Mouse (Mus musculus): ENCODE measurements around the gene St3gal3. TPM values are rescaled to one million over a fixed set of nuclear protein-coding genes. Genes with fewer than 3 reads are reported as not detected.

Gene St3gal3
- polyA plus RNA-seq, 1 experiment: 34.3 TPM

DNA sequence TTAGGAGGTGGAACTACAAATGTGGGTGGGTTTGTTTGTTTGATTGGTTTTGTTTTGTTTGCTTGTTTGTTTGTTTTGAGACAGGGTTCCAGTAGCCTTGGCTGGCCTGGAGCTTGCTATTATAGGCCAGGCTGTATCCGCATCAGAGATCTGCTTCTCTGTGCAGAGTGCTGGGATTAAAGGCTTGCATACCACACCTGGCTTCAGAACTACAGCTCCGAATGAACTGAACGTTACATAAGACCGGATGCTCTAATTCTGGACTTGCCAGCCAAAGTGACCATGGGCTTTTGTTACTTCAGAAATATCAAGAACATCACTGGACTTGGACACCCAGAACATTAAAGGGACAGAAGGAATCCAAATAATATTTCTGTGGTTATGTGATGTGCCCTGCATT lies 98.2 kb downstream of the St3gal3 start:
- Histone ChIP-seq H3K4me1 (ENCODE audit: control insufficient read depth, insufficient read depth, insufficient read length, low read length) (peaks cover 2% of the 10 kb centered on the region), H3K4me3 (ENCODE audit: insufficient read depth, low read depth, low read length) (no peak overlapping the region), H3K27ac (replicated peaks; ENCODE audit: low read depth, low read length) (no peak overlapping the region)

GRCm38 (mm10) chr4:118035090-118035489 lies 99.6 kb downstream of the St3gal3 start:
- H3K4me1 ChIP-seq (ENCODE audit: control insufficient read depth, insufficient read depth, insufficient read length, low read length): peaks cover 5% of the 10 kb centered on the region
- no peak overlapping the region for H3K4me3 ChIP-seq (ENCODE audit: insufficient read depth, low read depth, low read length)
- H3K27ac ChIP-seq (replicated peaks; ENCODE audit: low read depth, low read length): no peak overlapping the region

DNA sequence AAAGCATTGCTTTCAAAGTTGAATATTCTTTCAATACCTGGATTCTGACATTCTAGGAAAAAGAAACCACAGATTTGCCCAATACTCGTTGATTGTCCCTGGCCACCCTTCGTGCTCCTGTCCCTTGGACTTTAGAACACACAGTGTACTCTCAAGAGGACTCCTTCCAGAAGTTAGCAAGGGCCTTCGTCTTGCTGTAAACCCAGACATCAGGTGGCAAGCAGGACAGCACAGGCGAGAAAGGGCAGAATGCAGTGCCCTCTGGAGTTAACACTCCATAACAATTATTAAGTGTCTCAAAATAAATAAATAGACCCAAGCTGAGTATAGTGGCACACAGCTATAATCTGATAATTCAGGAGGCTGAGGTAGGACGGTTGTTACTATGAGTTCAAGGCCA lies 101.7 kb downstream of the St3gal3 start:
- Histone ChIP-seq H3K4me3 (ENCODE audit: insufficient read depth, low read depth, low read length) (no peak overlapping the region), H3K27ac (replicated peaks; ENCODE audit: low read depth, low read length) (no peak overlapping the region), H3K4me1 (ENCODE audit: control insufficient read depth, insufficient read depth, insufficient read length, low read length) (peaks cover 5% of the 10 kb centered on the region)

GRCm38 (mm10) chr4:118031776-118032170 lies 102.9 kb downstream of the St3gal3 start:
- peaks cover 5% of the 10 kb centered on the region for H3K4me1 ChIP-seq (ENCODE audit: control insufficient read depth, insufficient read depth, insufficient read length, low read length)
- H3K4me3 ChIP-seq (ENCODE audit: insufficient read depth, low read depth, low read length): no peak overlapping the region
- H3K27ac ChIP-seq (replicated peaks; ENCODE audit: low read depth, low read length): no peak overlapping the region

DNA sequence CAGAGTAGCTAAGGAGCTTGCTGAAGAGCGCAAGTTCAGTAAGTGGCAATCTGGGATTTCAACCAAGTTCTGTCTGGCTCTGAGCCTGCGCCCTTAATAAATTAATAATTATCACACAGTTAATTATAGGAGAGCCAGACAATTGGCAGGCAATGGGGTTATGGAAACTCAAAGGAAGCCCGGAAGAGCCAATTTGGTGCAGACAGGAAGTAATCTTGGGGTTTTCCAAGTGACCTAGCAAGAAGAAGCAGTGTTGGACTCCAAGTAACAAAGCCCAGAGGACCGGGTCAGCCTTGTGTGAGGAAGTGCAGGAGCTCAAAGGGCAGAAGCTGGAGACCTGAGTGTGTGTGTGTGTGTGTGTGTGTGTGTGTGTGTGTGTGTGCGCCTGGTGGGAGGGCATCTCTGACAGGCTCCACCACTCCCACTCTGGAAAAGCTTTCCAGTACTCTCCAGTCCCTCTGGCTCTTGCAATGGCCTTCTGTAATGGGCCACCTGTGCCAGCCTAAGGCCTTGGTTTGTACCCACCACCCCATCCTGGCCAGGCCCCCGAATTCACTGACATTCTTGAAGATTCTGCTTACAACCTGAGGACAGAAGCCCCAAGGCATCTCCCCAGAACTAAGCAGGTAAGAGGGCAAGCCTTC lies 103.5 kb downstream of the St3gal3 start:
- Histone ChIP-seq H3K27ac (replicated peaks; ENCODE audit: low read depth, low read length) (no peak overlapping the region), H3K4me3 (ENCODE audit: insufficient read depth, low read depth, low read length) (no peak overlapping the region), H3K4me1 (ENCODE audit: control insufficient read depth, insufficient read depth, insufficient read length, low read length) (peaks cover 5% of the 10 kb centered on the region)

DNA sequence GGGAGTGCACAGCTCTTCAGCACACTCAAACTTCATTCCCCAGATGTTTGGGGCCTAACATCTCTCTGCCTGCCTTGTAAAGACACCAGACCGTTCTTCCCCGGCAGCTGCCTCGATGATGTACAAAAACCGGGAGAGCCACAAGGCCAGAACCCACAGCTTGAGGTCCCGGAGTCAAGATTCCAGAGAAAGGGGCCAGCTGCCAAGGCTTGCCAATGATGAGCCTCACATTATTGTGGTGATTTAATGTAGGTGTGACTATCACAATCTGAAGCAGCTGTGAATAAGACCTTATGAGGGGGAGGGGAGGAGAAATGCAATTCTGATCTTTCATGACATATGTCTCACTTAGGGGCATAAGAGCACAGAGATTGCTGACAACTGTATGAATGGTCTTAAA lies 104.4 kb downstream of the St3gal3 start:
- peaks cover 5% of the 10 kb centered on the region for H3K4me1 ChIP-seq (ENCODE audit: control insufficient read depth, insufficient read depth, insufficient read length, low read length)
- no peak overlapping the region for H3K4me3 ChIP-seq (ENCODE audit: insufficient read depth, low read depth, low read length)
- H3K27ac ChIP-seq (replicated peaks; ENCODE audit: low read depth, low read length): no peak overlapping the region

DNA sequence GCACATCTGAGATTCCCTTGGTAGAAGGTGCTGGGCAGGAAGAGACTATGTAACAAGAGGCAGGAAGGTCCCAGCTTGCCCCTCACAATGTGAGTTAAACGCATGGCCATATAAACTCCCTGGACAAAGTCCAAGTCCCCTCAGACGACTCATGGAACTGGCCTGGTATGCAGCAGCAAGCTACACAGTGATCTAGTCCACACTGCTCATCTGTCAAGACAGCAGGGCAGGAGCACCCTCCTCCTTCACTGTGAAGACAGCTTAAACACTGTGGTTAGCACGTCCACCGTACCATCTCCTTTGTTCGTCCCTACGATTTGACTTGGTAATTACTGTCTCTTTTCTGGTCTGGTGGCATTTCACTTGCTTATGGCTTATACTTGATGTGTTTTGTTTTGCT lies 104.8 kb downstream of the St3gal3 start:
- H3K27ac ChIP-seq (replicated peaks; ENCODE audit: low read depth, low read length): no peak overlapping the region
- H3K4me1 ChIP-seq (ENCODE audit: control insufficient read depth, insufficient read depth, insufficient read length, low read length): peaks cover 5% of the 10 kb centered on the region
- no peak overlapping the region for H3K4me3 ChIP-seq (ENCODE audit: insufficient read depth, low read depth, low read length)

DNA sequence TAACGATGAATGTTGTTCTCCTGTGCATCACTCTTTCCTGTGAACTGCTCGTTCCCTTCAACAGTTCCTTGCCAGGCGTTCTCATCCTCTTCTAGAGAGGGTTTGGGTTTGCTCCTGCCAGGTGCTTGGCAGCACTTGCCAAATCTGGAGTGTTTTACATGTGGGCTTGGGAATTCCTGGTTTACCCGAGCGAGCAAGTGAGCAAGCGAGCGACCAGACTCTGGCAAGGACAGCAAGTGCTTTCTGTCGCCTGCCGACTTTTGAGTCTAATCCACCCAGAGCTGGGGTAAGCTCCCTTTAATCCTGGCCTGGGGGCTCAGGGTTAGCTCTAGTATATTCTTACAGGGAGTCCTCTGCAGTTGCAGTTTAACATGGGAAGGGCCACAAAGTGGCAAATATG lies 105.7 kb downstream of the St3gal3 start:
- H3K27ac ChIP-seq (replicated peaks; ENCODE audit: low read depth, low read length): no peak overlapping the region
- H3K4me3 ChIP-seq (ENCODE audit: insufficient read depth, low read depth, low read length): no peak overlapping the region
- H3K4me1 ChIP-seq (ENCODE audit: control insufficient read depth, insufficient read depth, insufficient read length, low read length): peaks cover 5% of the 10 kb centered on the region

DNA sequence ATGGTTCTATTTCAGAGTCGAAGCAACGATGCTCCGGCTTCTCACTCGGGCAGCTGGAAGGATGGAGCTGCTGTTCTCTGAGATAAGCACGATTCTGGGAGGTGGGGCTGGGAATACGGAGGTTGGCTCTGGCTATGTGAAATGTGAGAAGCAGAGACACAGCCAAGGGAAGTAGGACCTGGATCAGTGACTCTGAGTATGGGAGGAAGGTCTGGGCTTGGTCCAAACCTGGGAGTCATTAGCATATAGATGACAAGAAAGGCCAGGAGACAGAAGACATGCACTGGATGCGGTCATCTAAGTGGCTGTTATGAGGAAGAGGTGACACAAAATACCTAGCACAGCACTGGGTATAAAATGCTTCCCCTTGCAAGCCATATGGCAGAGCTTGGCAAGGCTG lies 108.8 kb downstream of the St3gal3 start:
- no peaks in the 10 kb centered on the region for H3K4me1 ChIP-seq (ENCODE audit: control insufficient read depth, insufficient read depth, insufficient read length, low read length)
- H3K4me3 ChIP-seq (ENCODE audit: insufficient read depth, low read depth, low read length): no peak overlapping the region
- no peak overlapping the region for H3K27ac ChIP-seq (replicated peaks; ENCODE audit: low read depth, low read length)

DNA sequence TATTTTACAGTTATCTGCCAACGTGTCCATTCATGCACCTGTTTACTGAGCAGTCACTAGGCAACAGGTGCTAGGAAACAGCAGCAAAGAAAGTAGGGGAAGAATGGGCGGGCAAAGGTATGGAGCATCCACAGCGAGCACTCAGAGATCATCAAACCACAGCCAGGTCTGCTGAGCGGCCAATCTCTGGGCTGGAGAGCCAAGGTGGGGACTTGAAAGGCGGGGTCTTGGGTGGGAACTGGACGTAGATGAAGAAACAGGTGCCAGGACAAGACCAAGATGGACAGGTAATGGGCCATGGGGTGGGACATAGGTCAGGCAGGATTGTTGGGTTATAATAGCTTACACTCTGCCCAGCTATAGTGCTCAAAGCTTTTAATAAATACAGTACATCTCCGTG lies 109.3 kb downstream of the St3gal3 start:
- Histone ChIP-seq H3K4me1 (ENCODE audit: control insufficient read depth, insufficient read depth, insufficient read length, low read length) (no peaks in the 10 kb centered on the region), H3K27ac (replicated peaks; ENCODE audit: low read depth, low read length) (no peak overlapping the region)

GRCm38 (mm10) chr4:118022811-118023210 lies 111.9 kb downstream of the St3gal3 start:
- Histone ChIP-seq H3K4me1 (ENCODE audit: control insufficient read depth, insufficient read depth, insufficient read length, low read length) (no peaks in the 10 kb centered on the region), H3K27ac (replicated peaks; ENCODE audit: low read depth, low read length) (no peak overlapping the region), H3K4me3 (ENCODE audit: insufficient read depth, low read depth, low read length) (no peak overlapping the region)

More for the DNA sequence above, 109.3 kb downstream of the St3gal3 start:
- no peak overlapping the region for H3K4me3 ChIP-seq (ENCODE audit: insufficient read depth, low read depth, low read length)

- no peak overlapping the region for H3K4me3 ChIP-seq (ENCODE audit: insufficient read depth, low read depth, low read length)
- no peak overlapping the region for H3K27ac ChIP-seq (replicated peaks; ENCODE audit: low read depth, low read length)
- no peaks in the 10 kb centered on the region for H3K4me1 ChIP-seq (ENCODE audit: control insufficient read depth, insufficient read depth, insufficient read length, low read length)
Observed at GRCm38 (mm10) chr4:118022406-118022805, 112.3 kb downstream of the St3gal3 start.

DNA sequence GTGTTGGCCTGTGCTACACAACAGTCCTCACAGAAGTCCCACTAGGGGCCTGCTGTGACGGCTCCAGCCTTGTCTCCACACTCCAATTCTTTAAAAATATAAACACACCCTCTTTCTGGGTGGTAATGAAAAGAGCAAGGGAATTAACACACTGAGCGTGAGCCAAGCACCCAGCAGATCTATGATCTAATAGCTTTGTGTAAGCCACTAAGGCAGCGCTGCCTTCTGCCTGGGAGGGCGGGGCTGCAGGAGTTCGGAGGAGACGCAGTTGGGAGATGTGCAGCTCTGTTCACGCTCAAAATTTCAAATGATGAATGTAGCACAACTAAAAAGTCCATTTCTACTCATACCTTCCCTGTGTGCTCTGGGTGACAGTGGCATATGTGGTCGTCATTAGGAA lies 115.1 kb downstream of the St3gal3 start:
- Histone ChIP-seq H3K4me3 (ENCODE audit: insufficient read depth, low read depth, low read length) (no peak overlapping the region), H3K27ac (replicated peaks; ENCODE audit: low read depth, low read length) (no peak overlapping the region), H3K4me1 (ENCODE audit: control insufficient read depth, insufficient read depth, insufficient read length, low read length) (no peaks in the 10 kb centered on the region; the same call in 1 of the 2 replicates)

- Histone ChIP-seq H3K27ac (replicated peaks; ENCODE audit: low read depth, low read length) (no peak overlapping the region), H3K4me3 (ENCODE audit: insufficient read depth, low read depth, low read length) (no peak overlapping the region), H3K4me1 (ENCODE audit: control insufficient read depth, insufficient read depth, insufficient read length, low read length) (no peaks in the 10 kb centered on the region; the same call in 1 of the 2 replicates)
Observed at GRCm38 (mm10) chr4:118019218-118019617, 115.5 kb downstream of the St3gal3 start.

DNA sequence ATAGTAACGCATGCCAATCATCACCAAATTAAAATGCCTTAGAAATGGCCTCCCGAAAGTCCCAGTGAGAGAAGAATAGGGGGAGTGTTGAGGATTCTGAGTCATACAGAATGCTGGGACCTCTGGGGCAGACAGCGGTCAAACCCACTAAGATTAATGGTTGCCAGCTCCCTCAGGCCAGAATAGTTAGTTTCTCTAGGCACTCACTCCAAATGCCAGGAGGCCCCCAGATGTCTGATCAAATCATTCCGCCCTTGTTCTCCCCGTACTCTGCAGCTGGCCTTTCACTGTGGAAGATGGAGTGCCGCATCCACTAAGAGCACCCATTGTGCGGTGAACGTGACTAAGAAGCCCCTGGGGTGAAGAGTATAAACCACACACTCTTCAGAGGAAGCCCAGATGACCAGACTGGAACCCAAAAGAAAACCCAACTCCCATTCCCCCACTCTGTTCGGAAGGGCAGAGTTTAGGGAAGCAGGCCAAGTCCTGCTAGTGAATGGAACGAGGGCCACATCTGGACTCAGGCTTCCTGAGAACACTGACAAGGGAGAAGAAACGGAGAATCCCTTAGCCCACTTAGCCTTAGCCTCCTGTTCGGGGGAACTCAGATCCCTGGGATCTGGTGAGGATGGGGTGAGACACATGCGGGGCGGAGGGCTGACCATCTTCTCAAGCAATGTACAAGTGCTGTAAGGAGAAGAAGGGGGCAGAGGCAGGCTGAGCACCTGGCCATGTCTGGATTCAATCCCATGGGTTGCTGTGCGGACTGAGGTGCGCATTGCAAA lies 117.5 kb downstream of the St3gal3 start:
- no peak overlapping the region for H3K27ac ChIP-seq (replicated peaks; ENCODE audit: low read depth, low read length)
- H3K4me1 ChIP-seq (ENCODE audit: control insufficient read depth, insufficient read depth, insufficient read length, low read length): no peaks in the 10 kb centered on the region; the same call in 1 of the 2 replicates
- H3K4me3 ChIP-seq (ENCODE audit: insufficient read depth, low read depth, low read length): no peak overlapping the region
